Mouse (Mus musculus) bone marrow macrophage, adult 2 months (primary cell): ENCODE measurements around the gene Gcm2.

Experiments used
- CTCF ChIP-seq: IDR thresholded peaks from 2 replicates; pipeline ENCODE4 v1.5.1; 2012; ENCODE audit warnings: low read depth, mild to moderate bottlenecking, low read length, moderate library complexity
- POLR2A ChIP-seq: IDR thresholded peaks from 2 replicates; pipeline ENCODE4 v1.6.1; 2012; ENCODE audit warnings: mild to moderate bottlenecking, low read depth, low read length, borderline replicate concordance

DNA sequence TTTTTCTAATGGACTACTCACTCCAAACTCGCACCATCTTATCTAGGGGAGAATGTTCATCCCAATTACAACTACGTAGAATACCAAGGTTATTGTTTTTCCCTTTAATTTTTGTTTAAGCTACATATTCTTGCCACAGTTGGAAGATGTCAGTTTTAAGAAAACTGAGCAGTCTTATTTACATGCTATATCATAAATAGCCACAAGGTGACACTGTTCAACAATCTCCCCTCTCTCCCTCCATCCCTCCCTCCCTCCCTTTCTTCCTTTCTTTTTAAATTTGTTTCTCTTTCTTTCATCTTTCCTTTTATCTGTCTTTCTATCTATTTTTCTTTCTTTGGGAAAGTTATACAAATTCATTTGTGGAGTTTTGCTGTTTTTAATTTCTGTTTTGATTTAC, 25.7 kb downstream of the Gcm2 start:
- no peak for TF ChIP-seq CTCF
- no peak for TF ChIP-seq POLR2A
